Mouse (Mus musculus): Measurements from ENCODE around the gene Dmrta2. TPM values are rescaled to one million over a fixed set of nuclear protein-coding genes. Genes with fewer than 3 reads are reported as not detected.

The Dmrta2 gene
- polyA plus RNA-seq, 1 experiment from 2014 or later: 13.5 TPM

GRCm38 (mm10) chr4:109963570-109964279 is 14.1 kb upstream of the Dmrta2 start:
- no peak for TF ChIP-seq CTCF (IDR thresholded peaks at IDR 0.05)
- ATAC-seq: no peak
- in situ Hi-C loops (cut with MboI; ENCODE audit: low pct_unique_long_range_greater_than_20kb): no loop called here
- H3K27me3 ChIP-seq: no peaks in the 10 kb centered on the region
- ChIA-PET CTCF (interaction anchor here (0.6 kb wide), 1 partner anchor 23 kb away, joined by 3 read pairs; no protein-coding TSS in a partner anchor), POLR2A (no interaction called here)
- no peak for DNase-seq (ENCODE audit: low read depth, low spot score)

GRCm38 (mm10) chr4:109969561-109969960 is 8.3 kb upstream of the Dmrta2 start:
- in situ Hi-C loops (cut with MboI; ENCODE audit: low pct_unique_long_range_greater_than_20kb): no loop called here
- no peak for ATAC-seq
- POLR2A ChIA-PET: interaction anchor here (0.6 kb wide), 1 partner anchor 24 kb away, joined by 3 read pairs; no protein-coding TSS in a partner anchor
- DNase-seq (ENCODE audit: low read depth, low spot score): no peak
- no peak for TF ChIP-seq CTCF (IDR thresholded peaks at IDR 0.05)
- no peaks in the 10 kb centered on the region for H3K27me3 ChIP-seq
- CTCF ChIA-PET: no interaction called here

DNA sequence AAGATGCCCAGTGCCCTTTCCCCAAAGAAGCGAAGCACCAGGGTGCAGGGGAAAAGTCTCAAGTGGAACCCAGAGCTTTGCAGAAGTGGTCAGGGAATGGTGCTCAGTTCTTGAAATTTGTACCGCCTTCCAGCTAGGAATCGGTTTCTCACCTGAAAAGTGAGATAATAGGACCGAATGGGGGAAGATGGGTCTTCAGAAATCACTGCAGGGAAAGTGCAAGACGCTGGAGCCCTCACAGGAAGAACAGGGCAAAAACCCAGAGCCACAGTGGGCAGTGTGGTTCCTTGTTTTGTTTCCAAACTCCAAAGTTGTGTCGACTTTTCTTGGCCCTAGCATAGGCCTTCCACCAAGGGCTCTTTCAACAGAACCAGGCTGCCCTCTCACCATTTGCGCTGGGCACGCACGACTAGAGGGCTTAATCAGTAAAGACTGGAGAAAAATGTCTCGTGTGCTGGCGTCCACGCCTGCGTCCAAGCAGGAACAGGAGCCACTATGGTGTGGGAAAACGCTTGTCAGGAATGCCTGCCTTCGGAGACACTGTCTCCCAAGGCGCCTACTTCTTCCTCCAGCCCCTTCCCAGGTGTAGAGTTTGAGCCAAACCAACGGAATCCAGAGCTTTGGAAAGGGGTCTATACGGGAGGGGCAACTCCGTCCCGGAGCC is 3.7 kb upstream of the Dmrta2 start:
- DNase-seq (ENCODE audit: low read depth, low spot score): no peak
- CTCF ChIA-PET: no interaction called here

GRCm38 (mm10) chr4:109974655-109975380 is 3.0 kb upstream of the Dmrta2 start:
- no peaks in the 10 kb centered on the region for H3K27me3 ChIP-seq
- in situ Hi-C loops (cut with MboI; ENCODE audit: low pct_unique_long_range_greater_than_20kb): no loop called here
- POLR2A ChIA-PET: no interaction called here
- ATAC-seq (no peak), DNase-seq (ENCODE audit: low read depth, low spot score) (no peak)
- TF ChIP-seq CTCF (IDR thresholded peaks at IDR 0.05): no peak
- CTCF ChIA-PET: no interaction called here

More for the DNA sequence above, 3.7 kb upstream of the Dmrta2 start:
- no peak for ATAC-seq
- POLR2A ChIA-PET: no interaction called here
- TF ChIP-seq CTCF (IDR thresholded peaks at IDR 0.05): no peak
- in situ Hi-C loops (cut with MboI; ENCODE audit: low pct_unique_long_range_greater_than_20kb): no loop called here
- H3K27me3 ChIP-seq: no peaks in the 10 kb centered on the region

GRCm38 (mm10) chr4:109975381-109976240 is 2.2 kb upstream of the Dmrta2 start:
- ChIA-PET CTCF (no interaction called here), POLR2A (no interaction called here)
- DNase-seq (ENCODE audit: low read depth, low spot score): no peak
- no peak for TF ChIP-seq CTCF (IDR thresholded peaks at IDR 0.05)
- in situ Hi-C loops (cut with MboI; ENCODE audit: low pct_unique_long_range_greater_than_20kb): no loop called here
- no peaks in the 10 kb centered on the region for H3K27me3 ChIP-seq
- no peak for ATAC-seq

DNA sequence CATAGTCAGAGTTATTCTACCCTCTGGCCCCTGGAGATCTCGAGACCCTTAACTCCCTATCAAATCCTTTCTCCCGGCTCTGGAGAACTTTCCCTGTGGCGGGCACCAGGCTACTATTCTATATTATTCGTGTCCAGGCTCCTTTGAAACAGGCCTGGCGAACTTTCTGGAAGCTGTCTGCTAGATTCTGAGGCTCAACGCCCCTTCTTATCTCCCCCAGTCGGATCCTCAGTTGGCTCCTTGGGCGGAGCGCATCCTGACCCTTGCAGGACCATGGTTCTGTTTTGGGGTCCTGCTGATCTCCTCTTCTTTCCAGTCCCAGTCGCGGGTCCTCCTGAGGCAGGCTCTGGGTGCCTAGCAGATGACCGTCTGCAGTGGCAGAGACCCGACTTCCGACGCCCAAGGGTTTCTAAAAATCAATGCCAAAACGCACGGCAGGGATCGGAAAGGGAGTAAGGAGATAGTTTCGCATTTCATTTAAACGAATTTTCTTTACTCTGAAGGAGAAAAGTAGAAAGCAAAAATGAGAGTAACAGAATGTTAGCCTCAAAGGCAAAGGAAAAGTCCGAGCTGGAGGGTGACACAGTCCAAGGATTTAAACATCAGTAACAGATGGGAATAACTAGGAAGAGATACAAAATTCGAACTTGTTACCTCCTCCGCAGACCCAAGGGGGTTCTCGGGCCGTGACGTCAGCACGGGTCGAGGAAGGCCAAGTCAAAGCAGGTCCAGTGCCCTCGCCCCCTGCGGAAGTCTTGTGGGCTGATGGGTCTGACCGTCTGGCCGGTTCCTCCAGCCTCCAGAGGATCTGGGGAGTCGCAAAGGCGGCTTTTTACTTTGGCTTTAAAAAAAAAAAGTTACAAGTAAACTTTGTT is 1.3 kb upstream of the Dmrta2 start:
- in situ Hi-C loops (cut with MboI; ENCODE audit: low pct_unique_long_range_greater_than_20kb): no loop called here
- ChIA-PET CTCF (no interaction called here), POLR2A (no interaction called here)
- ATAC-seq (no peak), DNase-seq (ENCODE audit: low read depth, low spot score) (no peak)
- no peak for TF ChIP-seq CTCF (IDR thresholded peaks at IDR 0.05)
- H3K27me3 ChIP-seq: no peaks in the 10 kb centered on the region

- H3K27me3 ChIP-seq: no peaks in the 10 kb centered on the region
- ChIA-PET CTCF (no interaction called here), POLR2A (no interaction called here)
- TF ChIP-seq CTCF (IDR thresholded peaks at IDR 0.05): no peak
- in situ Hi-C loops (cut with MboI; ENCODE audit: low pct_unique_long_range_greater_than_20kb): no loop called here
- DNase-seq (ENCODE audit: low read depth, low spot score) (peak; percentile 6), ATAC-seq (peak; percentile 59)
These were observed 410 bp downstream of the Dmrta2 start for GRCm38 (mm10) chr4:109978068-109978857.

GRCm38 (mm10) chr4:109978858-109979340 is 1.0 kb downstream of the Dmrta2 start:
- in situ Hi-C loops (cut with MboI; ENCODE audit: low pct_unique_long_range_greater_than_20kb): no loop called here
- ChIA-PET CTCF (no interaction called here), POLR2A (no interaction called here)
- no peaks in the 10 kb centered on the region for H3K27me3 ChIP-seq
- no peak for TF ChIP-seq CTCF (IDR thresholded peaks at IDR 0.05)
- ATAC-seq (no peak), DNase-seq (ENCODE audit: low read depth, low spot score) (no peak)

Data from Patski (cell line).